Mouse (Mus musculus): Measurements from ENCODE around the gene Ces4a. TPM values are rescaled to one million over a fixed set of nuclear protein-coding genes. Genes with fewer than 3 reads are reported as not detected.
A peak's percentile ranks its signal among the peaks of the same experiment; 100 is the strongest.

Ces4a gene
- polyA plus RNA-seq, 1 experiment from 2014 or later: not detected

GRCm38 (mm10) chr8:105152623-105153398 is 21.2 kb downstream of the Ces4a start:
- Histone ChIP-seq H3K27ac (0 out of 2 replicates have a peak overlapping the region, but pooled peaks have one; percentile 16), H3K9me3 (no peaks in the 10 kb centered on the region), H3K4me3 (peak overlapping the region; percentile 38), H3K4me2 (peak overlapping the region; percentile 69), H3K9ac (peak overlapping the region; percentile 62), H3K4me1 (peaks cover 13% of the 10 kb centered on the region), H3K27me3 (peaks cover 26% of the 10 kb centered on the region), H3K36me3 (no peaks in the 10 kb centered on the region)
- no peak for ATAC-seq (ENCODE audit: insufficient number of reproducible peaks, insufficient read depth, low FRiP score, low TSS enrichment, low read depth)
- WGBS: 3% methylated on average over 27 of the region's 27 CpGs

GRCm38 (mm10) chr8:105154316-105154715 is 22.7 kb downstream of the Ces4a start:
- no peak overlapping the region for H3K4me3 ChIP-seq
- peaks cover 13% of the 10 kb centered on the region for H3K4me1 ChIP-seq
- peaks cover 26% of the 10 kb centered on the region for H3K27me3 ChIP-seq
- no peaks in the 10 kb centered on the region for H3K36me3 ChIP-seq
- H3K9me3 ChIP-seq: no peaks in the 10 kb centered on the region
- ATAC-seq (ENCODE audit: insufficient number of reproducible peaks, insufficient read depth, low FRiP score, low TSS enrichment, low read depth): no peak
- H3K4me2 ChIP-seq: no peak overlapping the region
- H3K27ac ChIP-seq: no peak overlapping the region
- no peak overlapping the region for H3K9ac ChIP-seq
- WGBS: 91% methylated on average over 5 of the region's 5 CpGs

GRCm38 (mm10) chr8:105155091-105155745 is 23.6 kb downstream of the Ces4a start:
- no peak overlapping the region for H3K9ac ChIP-seq
- no peak overlapping the region for H3K4me2 ChIP-seq
- WGBS: 77% methylated on average over 6 of the region's 6 CpGs
- H3K9me3 ChIP-seq: no peaks in the 10 kb centered on the region
- no peak overlapping the region for H3K27ac ChIP-seq
- no peaks in the 10 kb centered on the region for H3K36me3 ChIP-seq
- H3K4me1 ChIP-seq: peaks cover 13% of the 10 kb centered on the region
- H3K27me3 ChIP-seq: peaks cover 24% of the 10 kb centered on the region
- H3K4me3 ChIP-seq: no peak overlapping the region
- no peak for ATAC-seq (ENCODE audit: insufficient number of reproducible peaks, insufficient read depth, low FRiP score, low TSS enrichment, low read depth)

- WGBS: 54% methylated on average over 10 of the region's 10 CpGs
- no peak for ATAC-seq (ENCODE audit: insufficient number of reproducible peaks, insufficient read depth, low FRiP score, low TSS enrichment, low read depth)
- Histone ChIP-seq H3K36me3 (no peaks in the 10 kb centered on the region), H3K27ac (no peak overlapping the region), H3K4me2 (no peak overlapping the region), H3K9me3 (no peaks in the 10 kb centered on the region), H3K4me3 (no peak overlapping the region), H3K9ac (no peak overlapping the region), H3K27me3 (peaks cover 18% of the 10 kb centered on the region; the same call in 1 of the 2 replicates), H3K4me1 (peaks cover 17% of the 10 kb centered on the region)
Measured at GRCm38 (mm10) chr8:105157555-105157954, 26.0 kb downstream of the Ces4a start.

- H3K4me2 ChIP-seq: no peak overlapping the region
- no peak for ATAC-seq (ENCODE audit: insufficient number of reproducible peaks, insufficient read depth, low FRiP score, low TSS enrichment, low read depth)
- H3K9me3 ChIP-seq: no peaks in the 10 kb centered on the region
- H3K27me3 ChIP-seq: peaks cover 13% of the 10 kb centered on the region; the same call in 1 of the 2 replicates
- peaks cover 12% of the 10 kb centered on the region for H3K4me1 ChIP-seq
- no peaks in the 10 kb centered on the region for H3K36me3 ChIP-seq
- WGBS: 71% methylated on average over 3 of the region's 3 CpGs
- no peak overlapping the region for H3K9ac ChIP-seq
- H3K27ac ChIP-seq: no peak overlapping the region
- H3K4me3 ChIP-seq: no peak overlapping the region
Measured at GRCm38 (mm10) chr8:105158084-105158483, 26.5 kb downstream of the Ces4a start.

- Histone ChIP-seq H3K9me3 (no peaks in the 10 kb centered on the region), H3K36me3 (no peaks in the 10 kb centered on the region), H3K9ac (no peak overlapping the region), H3K27me3 (no peaks in the 10 kb centered on the region), H3K4me2 (no peak overlapping the region), H3K4me3 (no peak overlapping the region), H3K4me1 (peaks cover 30% of the 10 kb centered on the region), H3K27ac (peak overlapping the region; percentile 33; the same call in 1 of the 2 replicates)
- WGBS: 15% methylated on average over 3 of the region's 3 CpGs
- ATAC-seq (ENCODE audit: insufficient number of reproducible peaks, insufficient read depth, low FRiP score, low TSS enrichment, low read depth): no peak
Measured at GRCm38 (mm10) chr8:105161121-105161652, 29.6 kb downstream of the Ces4a start.

- H3K27me3 ChIP-seq: no peaks in the 10 kb centered on the region
- peak overlapping the region; percentile 27; the same call in 1 of the 2 replicates for H3K9ac ChIP-seq
- ATAC-seq (ENCODE audit: insufficient number of reproducible peaks, insufficient read depth, low FRiP score, low TSS enrichment, low read depth): peak; percentile 70; the same call in 1 of the 2 replicates
- no peaks in the 10 kb centered on the region for H3K36me3 ChIP-seq
- H3K27ac ChIP-seq: peak overlapping the region; percentile 95
- 3% methylated on average over 6 of the region's 6 CpGs for WGBS
- H3K4me2 ChIP-seq: peak overlapping the region; percentile 44
- H3K4me1 ChIP-seq: peaks cover 41% of the 10 kb centered on the region
- no peaks in the 10 kb centered on the region for H3K9me3 ChIP-seq
- H3K4me3 ChIP-seq: peak overlapping the region; percentile 9; the same call in 1 of the 2 replicates
Measured at GRCm38 (mm10) chr8:105164272-105164902, 32.8 kb downstream of the Ces4a start.

GRCm38 (mm10) chr8:105165191-105165590 is 33.6 kb downstream of the Ces4a start:
- no peak overlapping the region for H3K9ac ChIP-seq
- H3K4me1 ChIP-seq: peaks cover 44% of the 10 kb centered on the region
- H3K9me3 ChIP-seq: no peaks in the 10 kb centered on the region
- no peak overlapping the region for H3K4me3 ChIP-seq
- peak overlapping the region; percentile 44 for H3K4me2 ChIP-seq
- peak overlapping the region; percentile 95 for H3K27ac ChIP-seq
- 80% methylated on average over 2 of the region's 2 CpGs for WGBS
- ATAC-seq (ENCODE audit: insufficient number of reproducible peaks, insufficient read depth, low FRiP score, low TSS enrichment, low read depth): no peak
- no peaks in the 10 kb centered on the region for H3K36me3 ChIP-seq
- no peaks in the 10 kb centered on the region for H3K27me3 ChIP-seq

GRCm38 (mm10) chr8:105167116-105167515 is 35.5 kb downstream of the Ces4a start:
- no peak overlapping the region for H3K27ac ChIP-seq
- no peak for ATAC-seq (ENCODE audit: insufficient number of reproducible peaks, insufficient read depth, low FRiP score, low TSS enrichment, low read depth)
- 56% methylated on average over 2 of the region's 2 CpGs for WGBS

GRCm38 (mm10) chr8:105169582-105169981 is 38.0 kb downstream of the Ces4a start:
- 36% methylated on average over 3 of the region's 3 CpGs for WGBS

More at GRCm38 (mm10) chr8:105167116-105167515, 35.5 kb downstream of the Ces4a start:
- no peak overlapping the region for H3K4me2 ChIP-seq
- H3K27me3 ChIP-seq: no peaks in the 10 kb centered on the region
- H3K4me3 ChIP-seq: no peak overlapping the region
- H3K9ac ChIP-seq: no peak overlapping the region
- no peaks in the 10 kb centered on the region for H3K36me3 ChIP-seq
- H3K4me1 ChIP-seq: peaks cover 36% of the 10 kb centered on the region
- no peaks in the 10 kb centered on the region for H3K9me3 ChIP-seq

GRCm38 (mm10) chr8:105170041-105170380 is 38.4 kb downstream of the Ces4a start:
- Histone ChIP-seq H3K9ac (peak overlapping the region; percentile 99), H3K4me2 (peak overlapping the region; percentile 72), H3K36me3 (0 out of 2 replicates have a peak, but pooled peaks cover under 1% of the 10 kb centered on the region), H3K4me1 (peaks cover 36% of the 10 kb centered on the region), H3K27ac (peak overlapping the region; percentile 100), H3K4me3 (peak overlapping the region; percentile 90), H3K9me3 (no peaks in the 10 kb centered on the region), H3K27me3 (no peaks in the 10 kb centered on the region)
- ATAC-seq (ENCODE audit: insufficient number of reproducible peaks, insufficient read depth, low FRiP score, low TSS enrichment, low read depth): no peak
- 7% methylated on average over 5 of the region's 5 CpGs for WGBS

More at GRCm38 (mm10) chr8:105169582-105169981, 38.0 kb downstream of the Ces4a start:
- peak overlapping the region; percentile 99; the same call in 1 of the 2 replicates for H3K9ac ChIP-seq
- no peak for ATAC-seq (ENCODE audit: insufficient number of reproducible peaks, insufficient read depth, low FRiP score, low TSS enrichment, low read depth)
- H3K4me2 ChIP-seq: peak overlapping the region; percentile 72
- H3K36me3 ChIP-seq: no peaks in the 10 kb centered on the region
- H3K27me3 ChIP-seq: no peaks in the 10 kb centered on the region
- peak overlapping the region; percentile 90; the same call in 1 of the 2 replicates for H3K4me3 ChIP-seq
- H3K4me1 ChIP-seq: peaks cover 40% of the 10 kb centered on the region
- peak overlapping the region; percentile 100 for H3K27ac ChIP-seq
- no peaks in the 10 kb centered on the region for H3K9me3 ChIP-seq

All from embryonic facial prominence, embryonic 13.5 days (tissue).